Mouse (Mus musculus): Measurements from ENCODE around the gene 4930519P11Rik. TPM values are rescaled to one million over a fixed set of nuclear protein-coding genes. Genes with fewer than 3 reads are reported as not detected.

4930519P11Rik gene
- polyA plus RNA-seq, 1 experiment from 2014 or later = not detected

- Histone ChIP-seq H3K27ac (ENCODE audit: low read depth, low read length) (peak overlapping the region; percentile 75), H3K4me1 (replicated peaks; ENCODE audit: control insufficient read depth, insufficient read depth, low read length) (peaks cover 14% of the 10 kb centered on the region), H3K4me3 (ENCODE audit: low read depth, low read length) (peak overlapping the region; percentile 26; the same call in 1 of the 2 replicates), H3K36me3 (ENCODE audit: control insufficient read depth, insufficient read depth, low read length) (no peaks in the 10 kb centered on the region), H3K27me3 (replicated peaks; ENCODE audit: control insufficient read depth, insufficient read depth, low read length) (no peaks in the 10 kb centered on the region), H3K9ac (ENCODE audit: low read depth, low read length) (no peak overlapping the region), H3K9me3 (ENCODE audit: control insufficient read depth, low read length) (no peaks in the 10 kb centered on the region), H3K4me2 (peak overlapping the region; percentile 84)
- DNase-seq (ENCODE audit: low spot score) (no peak), ATAC-seq (replicated peaks; ENCODE audit: low FRiP score) (0 out of 2 replicates have a peak, but pooled peaks have one; percentile 9)
- WGBS = 44% methylated on average over 5 of the region's 5 CpGs
These were observed 2.4 kb upstream of the 4930519P11Rik start for GRCm38 (mm10) chr2:154615674-154616073.

GRCm38 (mm10) chr2:154614841-154615576 is 1.8 kb upstream of the 4930519P11Rik start:
- H3K27ac ChIP-seq (ENCODE audit: low read depth, low read length) = peak overlapping the region; percentile 75
- no peaks in the 10 kb centered on the region for H3K36me3 ChIP-seq (ENCODE audit: control insufficient read depth, insufficient read depth, low read length)
- peaks cover 14% of the 10 kb centered on the region for H3K4me1 ChIP-seq (replicated peaks; ENCODE audit: control insufficient read depth, insufficient read depth, low read length)
- no peaks in the 10 kb centered on the region for H3K9me3 ChIP-seq (ENCODE audit: control insufficient read depth, low read length)
- no peak for ATAC-seq (replicated peaks; ENCODE audit: low FRiP score)
- 47% methylated on average over 19 of the region's 19 CpGs for WGBS
- H3K4me3 ChIP-seq (ENCODE audit: low read depth, low read length) = peak overlapping the region; percentile 26
- H3K4me2 ChIP-seq = peak overlapping the region; percentile 84
- peak overlapping the region; percentile 38 for H3K9ac ChIP-seq (ENCODE audit: low read depth, low read length)
- H3K27me3 ChIP-seq (replicated peaks; ENCODE audit: control insufficient read depth, insufficient read depth, low read length) = no peaks in the 10 kb centered on the region
- DNase-seq (ENCODE audit: low spot score) = no peak

DNA sequence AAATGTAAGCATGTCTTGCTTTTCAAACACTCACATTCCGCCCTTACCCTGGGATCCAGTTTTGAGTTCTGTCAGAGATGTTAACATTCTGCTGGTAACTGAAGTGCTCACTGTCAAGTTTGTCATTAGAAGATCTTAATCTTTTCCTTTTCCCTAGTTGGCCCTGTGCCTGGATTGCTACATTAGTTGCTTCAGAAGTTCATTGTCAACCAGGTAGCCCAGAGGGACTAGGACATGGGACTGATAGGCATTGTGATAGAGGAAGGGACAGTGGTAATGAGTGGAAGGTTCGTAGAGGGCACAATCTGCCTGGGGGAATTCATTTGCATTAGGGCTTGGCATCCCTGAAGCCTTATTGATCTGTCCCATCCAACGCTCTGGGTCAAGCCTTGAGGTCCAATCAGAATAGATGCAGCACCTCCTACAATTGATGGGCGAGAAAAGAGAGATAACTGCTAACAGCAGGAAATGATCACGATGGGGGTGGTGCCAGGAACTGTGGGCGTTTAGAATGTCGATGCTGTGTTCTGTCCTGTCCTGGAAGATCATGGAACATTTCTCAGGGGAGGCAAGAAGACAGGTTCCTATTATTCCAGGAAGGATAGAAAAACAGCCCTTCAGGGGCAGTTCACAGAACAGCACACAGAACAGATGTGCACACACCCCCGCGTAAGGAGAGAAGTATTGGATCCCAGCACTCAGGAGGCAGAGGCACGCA is 4.0 kb downstream of the 4930519P11Rik start:
- no peak for ATAC-seq (replicated peaks; ENCODE audit: low FRiP score)

DNA sequence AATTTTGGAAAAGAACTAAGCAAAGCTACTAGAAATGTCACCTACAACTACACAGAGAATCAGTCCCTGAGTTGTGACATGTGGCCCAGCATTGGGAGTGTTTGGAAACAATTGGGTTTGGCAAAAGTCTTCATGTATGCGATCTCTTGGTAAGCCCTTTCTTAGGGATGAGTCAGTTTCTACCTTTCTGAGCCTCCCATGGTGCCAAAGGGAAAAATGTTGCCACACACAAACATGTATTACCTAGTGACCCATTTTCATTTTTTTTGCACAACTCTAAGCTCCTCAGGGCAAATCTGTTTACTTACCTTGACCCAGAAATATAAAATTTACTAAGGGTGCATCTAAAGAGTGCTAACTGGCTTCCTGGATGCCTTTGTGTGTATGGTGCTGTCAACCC is 6.3 kb downstream of the 4930519P11Rik start:
- Histone ChIP-seq H3K9me3 (ENCODE audit: control insufficient read depth, low read length) (no peaks in the 10 kb centered on the region), H3K27me3 (replicated peaks; ENCODE audit: control insufficient read depth, insufficient read depth, low read length) (no peaks in the 10 kb centered on the region), H3K36me3 (ENCODE audit: control insufficient read depth, insufficient read depth, low read length) (no peaks in the 10 kb centered on the region), H3K4me2 (no peak overlapping the region), H3K27ac (ENCODE audit: low read depth, low read length) (no peak overlapping the region), H3K9ac (ENCODE audit: low read depth, low read length) (no peak overlapping the region), H3K4me1 (replicated peaks; ENCODE audit: control insufficient read depth, insufficient read depth, low read length) (peaks cover 6% of the 10 kb centered on the region), H3K4me3 (ENCODE audit: low read depth, low read length) (no peak overlapping the region)
- 88% methylated on average over 1 of the region's 1 CpGs for WGBS
- ATAC-seq (replicated peaks; ENCODE audit: low FRiP score) = no peak
- DNase-seq (ENCODE audit: low spot score) = no peak

More for the DNA sequence above, 4.0 kb downstream of the 4930519P11Rik start:
- no peak for DNase-seq (ENCODE audit: low spot score)
- Histone ChIP-seq H3K9me3 (ENCODE audit: control insufficient read depth, low read length) (no peaks in the 10 kb centered on the region), H3K36me3 (ENCODE audit: control insufficient read depth, insufficient read depth, low read length) (no peaks in the 10 kb centered on the region), H3K4me1 (replicated peaks; ENCODE audit: control insufficient read depth, insufficient read depth, low read length) (peaks cover 6% of the 10 kb centered on the region), H3K4me3 (ENCODE audit: low read depth, low read length) (no peak overlapping the region), H3K27me3 (replicated peaks; ENCODE audit: control insufficient read depth, insufficient read depth, low read length) (no peaks in the 10 kb centered on the region), H3K4me2 (no peak overlapping the region), H3K27ac (ENCODE audit: low read depth, low read length) (no peak overlapping the region), H3K9ac (ENCODE audit: low read depth, low read length) (no peak overlapping the region)
- WGBS = 51% methylated on average over 10 of the region's 10 CpGs

DNA sequence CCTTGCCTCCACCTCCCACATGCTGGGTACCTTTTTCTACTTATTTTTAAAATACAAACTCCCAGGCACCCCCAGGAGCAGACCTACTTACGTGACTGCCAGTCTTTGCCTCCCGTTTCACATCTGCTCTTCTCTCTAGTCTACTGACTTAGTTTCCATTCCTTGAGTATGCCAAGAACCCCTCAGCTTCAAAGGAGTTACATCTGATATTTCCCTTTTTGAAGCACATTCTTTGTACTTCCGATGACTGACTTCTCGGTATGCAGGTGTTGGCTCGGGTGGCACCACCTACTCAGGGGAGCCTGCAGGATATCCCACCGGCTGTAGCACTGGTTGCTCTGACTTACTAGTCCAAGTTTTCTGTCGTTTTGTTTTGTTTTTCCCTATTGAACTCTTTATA is 9.1 kb downstream of the 4930519P11Rik start:
- Histone ChIP-seq H3K27ac (ENCODE audit: low read depth, low read length) (peak overlapping the region; percentile 75), H3K4me2 (peak overlapping the region; percentile 90), H3K36me3 (ENCODE audit: control insufficient read depth, insufficient read depth, low read length) (no peaks in the 10 kb centered on the region), H3K9ac (ENCODE audit: low read depth, low read length) (peak overlapping the region; percentile 70), H3K27me3 (replicated peaks; ENCODE audit: control insufficient read depth, insufficient read depth, low read length) (no peaks in the 10 kb centered on the region), H3K4me1 (replicated peaks; ENCODE audit: control insufficient read depth, insufficient read depth, low read length) (peaks cover 6% of the 10 kb centered on the region), H3K4me3 (ENCODE audit: low read depth, low read length) (peak overlapping the region; percentile 86), H3K9me3 (ENCODE audit: control insufficient read depth, low read length) (no peaks in the 10 kb centered on the region)
- 25% methylated on average over 7 of the region's 7 CpGs for WGBS
- no peak for DNase-seq (ENCODE audit: low spot score)
- peak; percentile 5; the same call in 1 of the 2 replicates for ATAC-seq (replicated peaks; ENCODE audit: low FRiP score)

DNA sequence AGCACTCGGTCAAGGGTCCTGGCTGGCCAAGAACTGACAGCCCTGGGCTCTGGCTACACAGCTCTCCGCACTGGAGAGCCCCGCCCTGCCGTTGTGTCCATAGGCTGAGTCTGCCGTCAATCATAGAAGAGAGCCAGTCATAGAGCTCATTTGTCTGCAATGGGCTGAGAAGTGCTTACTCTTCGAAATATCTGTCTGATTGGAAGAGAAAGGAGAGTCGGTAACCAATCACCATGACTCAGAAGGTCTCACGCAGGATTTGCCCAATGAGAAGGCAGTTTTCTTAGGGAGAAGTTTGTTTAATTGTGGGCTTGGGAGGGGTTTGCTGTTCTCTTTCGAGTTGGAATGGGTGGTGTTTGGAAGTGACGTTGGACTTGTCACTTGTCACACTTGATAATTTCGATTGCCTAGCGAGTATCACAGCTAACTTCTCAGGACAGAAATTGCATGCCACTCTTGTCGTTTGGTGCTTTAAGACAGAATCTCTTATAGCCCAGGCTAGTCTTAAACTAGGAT is 9.5 kb downstream of the 4930519P11Rik start, which contains the start of gene Pxmp4:
TSS of gene Pxmp4 (minus strand) at position 71 of the 516 bp plus-strand sequence.
- WGBS = 0% methylated on average over 13 of the region's 13 CpGs
- Histone ChIP-seq H3K27me3 (replicated peaks; ENCODE audit: control insufficient read depth, insufficient read depth, low read length) (no peaks in the 10 kb centered on the region), H3K4me2 (peak within 1 kb of the TSS; percentile 90), H3K9me3 (ENCODE audit: control insufficient read depth, low read length) (no peaks in the 10 kb centered on the region), H3K27ac (ENCODE audit: low read depth, low read length) (peak within 1 kb of the TSS; percentile 78), H3K9ac (ENCODE audit: low read depth, low read length) (peak within 1 kb of the TSS; percentile 85), H3K4me3 (ENCODE audit: low read depth, low read length) (peak within 1 kb of the TSS; percentile 86), H3K36me3 (ENCODE audit: control insufficient read depth, insufficient read depth, low read length) (no peaks in the 10 kb centered on the region), H3K4me1 (replicated peaks; ENCODE audit: control insufficient read depth, insufficient read depth, low read length) (peaks cover 6% of the 10 kb centered on the region)
- peak; percentile 99 for ATAC-seq (replicated peaks; ENCODE audit: low FRiP score)
- DNase-seq (ENCODE audit: low spot score) = peak; percentile 93

DNA sequence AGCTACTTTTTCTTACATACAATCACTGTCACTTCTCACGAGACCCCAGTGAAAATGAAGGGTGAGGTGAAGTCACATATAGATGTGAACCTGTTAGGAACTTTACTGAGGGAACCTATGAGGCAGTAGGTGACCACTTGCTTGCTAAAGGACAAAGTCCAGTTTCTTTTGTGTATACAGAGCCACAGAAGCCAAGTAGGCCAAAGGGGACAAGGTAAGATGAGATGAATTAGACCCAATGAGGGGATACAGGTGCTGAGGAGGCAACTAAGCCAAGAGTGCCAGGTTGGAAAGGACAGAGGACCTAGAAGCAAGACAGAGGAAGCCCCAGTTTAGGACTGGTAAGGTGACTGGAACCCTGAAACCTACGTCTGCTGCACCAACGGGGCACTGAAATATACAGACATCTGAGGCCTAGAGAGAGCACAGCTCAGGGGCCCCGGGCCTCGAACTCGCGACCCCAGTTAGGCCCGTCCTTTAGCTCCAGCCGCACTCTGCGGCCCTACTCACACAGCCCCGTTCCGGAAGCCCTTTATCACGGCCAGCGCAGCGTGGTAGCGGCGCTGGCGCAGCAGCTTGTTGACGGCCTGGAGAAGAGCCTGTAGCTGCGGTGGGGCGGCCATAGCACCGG is 10.1 kb downstream of the 4930519P11Rik start:
- Histone ChIP-seq H3K9ac (ENCODE audit: low read depth, low read length) (peak overlapping the region; percentile 85), H3K27ac (ENCODE audit: low read depth, low read length) (peak overlapping the region; percentile 78), H3K9me3 (ENCODE audit: control insufficient read depth, low read length) (no peaks in the 10 kb centered on the region), H3K4me1 (replicated peaks; ENCODE audit: control insufficient read depth, insufficient read depth, low read length) (peaks cover 6% of the 10 kb centered on the region), H3K27me3 (replicated peaks; ENCODE audit: control insufficient read depth, insufficient read depth, low read length) (no peaks in the 10 kb centered on the region), H3K4me2 (peak overlapping the region; percentile 90), H3K4me3 (ENCODE audit: low read depth, low read length) (peak overlapping the region; percentile 86), H3K36me3 (ENCODE audit: control insufficient read depth, insufficient read depth, low read length) (no peaks in the 10 kb centered on the region)
- DNase-seq (ENCODE audit: low spot score) (no peak), ATAC-seq (replicated peaks; ENCODE audit: low FRiP score) (peak; percentile 51; the same call in 1 of the 2 replicates)
- WGBS = 11% methylated on average over 22 of the region's 22 CpGs

DNA sequence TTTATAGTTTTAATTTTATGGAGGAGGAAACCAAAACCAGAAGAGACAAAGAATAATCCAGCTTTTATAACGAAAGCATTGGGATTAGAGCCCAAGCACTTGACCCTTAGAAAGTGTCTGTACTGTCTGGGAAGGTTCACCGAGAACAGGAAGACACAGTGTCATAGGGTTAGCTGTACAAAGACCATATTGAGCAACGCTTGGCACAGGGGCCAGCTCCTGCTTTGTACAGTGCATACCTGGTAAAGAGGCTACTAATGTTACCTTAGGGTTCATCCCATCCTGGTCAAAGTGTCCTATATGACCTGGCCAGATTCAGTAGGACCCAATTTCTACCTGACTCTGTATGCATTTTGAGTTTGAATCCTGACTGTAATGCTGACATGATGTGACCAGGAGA is 11.9 kb downstream of the 4930519P11Rik start:
- H3K4me1 ChIP-seq (replicated peaks; ENCODE audit: control insufficient read depth, insufficient read depth, low read length) = peaks cover 6% of the 10 kb centered on the region
- H3K36me3 ChIP-seq (ENCODE audit: control insufficient read depth, insufficient read depth, low read length) = no peaks in the 10 kb centered on the region
- no peak for ATAC-seq (replicated peaks; ENCODE audit: low FRiP score)
- no peak overlapping the region for H3K27ac ChIP-seq (ENCODE audit: low read depth, low read length)
- H3K4me2 ChIP-seq = no peak overlapping the region
- WGBS = 69% methylated on average over 3 of the region's 3 CpGs
- DNase-seq (ENCODE audit: low spot score) = no peak
- no peaks in the 10 kb centered on the region for H3K27me3 ChIP-seq (replicated peaks; ENCODE audit: control insufficient read depth, insufficient read depth, low read length)
- H3K4me3 ChIP-seq (ENCODE audit: low read depth, low read length) = no peak overlapping the region
- H3K9ac ChIP-seq (ENCODE audit: low read depth, low read length) = no peak overlapping the region
- no peaks in the 10 kb centered on the region for H3K9me3 ChIP-seq (ENCODE audit: control insufficient read depth, low read length)

Measured in liver, embryonic 11.5 days (tissue).